Mouse (Mus musculus) intestine, embryonic 14.5 days (tissue): ENCODE measurements around the gene Hist3h2a. TPM values are rescaled to one million over a fixed set of nuclear protein-coding genes. Genes with fewer than 3 reads are reported as not detected.

ENCODE experiments used
- ATAC-seq: fragments of 200-750 bp; cut with Nextera tagmentation; replicated peaks from 2 replicates; pipeline ENCODE4 v1.8.0; 2017; ENCODE audit warnings: low read depth, moderate number of reproducible peaks, moderate TSS enrichment, moderate library complexity; ENCODE audit not compliant: low FRiP score, low TSS enrichment
- DNase-seq: peaks from one replicate; pipeline ENCODE4 v3.0.0-alpha.2; 2018; ENCODE audit warnings: low spot score
- H3K27ac ChIP-seq: fragments of 300-500 bp; sonication (generic); 2 replicates; pipeline ENCODE4 v1.5.1; 2014; ENCODE audit warnings: low read depth, mild to moderate bottlenecking, control low read depth
- H3K27me3 ChIP-seq: fragments of 300-500 bp; sonication (generic); replicated peaks from 2 replicates; pipeline ENCODE4 v1.6.1; 2014; ENCODE audit warnings: low read length, control low read depth; ENCODE audit not compliant: control insufficient read depth, insufficient read depth
- H3K36me3 ChIP-seq: fragments of 300-500 bp; sonication (generic); 2 replicates; pipeline ENCODE4 v1.6.1; 2014; ENCODE audit warnings: low read length, control low read depth; ENCODE audit not compliant: control insufficient read depth, insufficient read depth
- H3K4me1 ChIP-seq: fragments of 300-500 bp; sonication (generic); replicated peaks from 2 replicates; pipeline ENCODE4 v1.6.1; 2014; ENCODE audit warnings: low read length, control low read depth, mixed read lengths; ENCODE audit not compliant: control insufficient read depth, insufficient read depth
- H3K4me2 ChIP-seq: fragments of 300-500 bp; sonication (generic); 2 replicates; pipeline ENCODE4 v1.6.1; 2014; ENCODE audit warnings: low read length
- H3K4me3 ChIP-seq: fragments of 300-500 bp; sonication (generic); 2 replicates; pipeline ENCODE4 v1.5.1; 2014; ENCODE audit warnings: low read depth, low read length, control low read depth, mixed read lengths
- H3K9ac ChIP-seq: fragments of 300-500 bp; sonication (generic); 2 replicates; pipeline ENCODE4 v1.6.1; 2014; ENCODE audit warnings: mild to moderate bottlenecking, low read length
- H3K9me3 ChIP-seq: fragments of 300-500 bp; sonication (generic); 2 replicates; pipeline ENCODE4 v1.6.1; 2016; ENCODE audit warnings: low read length, control low read depth; ENCODE audit not compliant: control insufficient read depth
- WGBS: fragments of 180-500 bp; shearing (Covaris S2); extraction: QIAGEN DNeasy Blood & Tissue Kit; methylation state at CpG from one replicate; pipeline ENCODE4 v1.1.7; 2014; 5-methylcytosine and 5-hydroxymethylcytosine counted together
- polyA plus RNA-seq: library from polyadenylated mRNA; unstranded; fragments of >200 nt; fragmentation: Nextera tagmentation; extraction: Ambion mirVana; gene quantifications from 2 replicates; pipeline ENCODE4 v1.2.1, GENCODE M21; 2014

Gene Hist3h2a
- polyA plus RNA-seq, 1 experiment from 2014 or later, result 28.7 TPM

GRCm38 (mm10) chr11:58979183-58979582 lies 24.7 kb downstream of the Hist3h2a start:
- Histone ChIP-seq H3K4me3 (peak overlapping the region; percentile 95), H3K27ac (no peak overlapping the region)
- DNase-seq, result no peak

GRCm38 (mm10) chr11:58979661-58980060 lies 25.2 kb downstream of the Hist3h2a start:
- Histone ChIP-seq H3K27ac (no peak overlapping the region), H3K9ac (peak overlapping the region; percentile 80), H3K4me2 (peak overlapping the region; percentile 98), H3K27me3 (no peaks in the 10 kb centered on the region), H3K4me1 (peaks cover 24% of the 10 kb centered on the region), H3K4me3 (peak overlapping the region; percentile 95), H3K9me3 (no peaks in the 10 kb centered on the region), H3K36me3 (peaks cover 29% of the 10 kb centered on the region)
- no peak for ATAC-seq
- 72% methylated on average over 7 of the region's 7 CpGs for WGBS
- DNase-seq, result no peak

More at GRCm38 (mm10) chr11:58979183-58979582, 24.7 kb downstream of the Hist3h2a start:
- Histone ChIP-seq H3K27me3 (no peaks in the 10 kb centered on the region), H3K4me2 (peak overlapping the region; percentile 98), H3K9me3 (no peaks in the 10 kb centered on the region), H3K4me1 (peaks cover 24% of the 10 kb centered on the region), H3K36me3 (peaks cover 24% of the 10 kb centered on the region), H3K9ac (peak overlapping the region; percentile 80)
- WGBS, result 80% methylated on average over 3 of the region's 3 CpGs
- ATAC-seq, result no peak

GRCm38 (mm10) chr11:58980381-58980990 lies 26.0 kb downstream of the Hist3h2a start:
- H3K4me3 ChIP-seq, result no peak overlapping the region
- peaks cover 24% of the 10 kb centered on the region for H3K4me1 ChIP-seq
- no peaks in the 10 kb centered on the region for H3K9me3 ChIP-seq
- H3K4me2 ChIP-seq, result no peak overlapping the region
- DNase-seq (no peak), ATAC-seq (no peak)
- peaks cover 33% of the 10 kb centered on the region for H3K36me3 ChIP-seq
- no peak overlapping the region for H3K27ac ChIP-seq
- H3K9ac ChIP-seq, result no peak overlapping the region
- H3K27me3 ChIP-seq, result no peaks in the 10 kb centered on the region
- WGBS, result 64% methylated on average over 5 of the region's 5 CpGs

- H3K27me3 ChIP-seq, result no peaks in the 10 kb centered on the region
- peaks cover 23% of the 10 kb centered on the region for H3K4me1 ChIP-seq
- no peak overlapping the region for H3K4me3 ChIP-seq
- DNase-seq (no peak), ATAC-seq (no peak)
- H3K9ac ChIP-seq, result no peak overlapping the region
- WGBS, result 66% methylated on average over 14 of the region's 14 CpGs
- no peaks in the 10 kb centered on the region for H3K9me3 ChIP-seq
- H3K4me2 ChIP-seq, result no peak overlapping the region
- peaks cover 45% of the 10 kb centered on the region for H3K36me3 ChIP-seq
- no peak overlapping the region for H3K27ac ChIP-seq
Measured at GRCm38 (mm10) chr11:58981541-58982447, 27.3 kb downstream of the Hist3h2a start.

- no peak overlapping the region for H3K9ac ChIP-seq
- no peaks in the 10 kb centered on the region for H3K27me3 ChIP-seq
- no peak overlapping the region for H3K27ac ChIP-seq
- H3K4me3 ChIP-seq, result no peak overlapping the region
- no peak for ATAC-seq
- H3K4me1 ChIP-seq, result peaks cover 20% of the 10 kb centered on the region
- no peaks in the 10 kb centered on the region for H3K9me3 ChIP-seq
- H3K36me3 ChIP-seq, result peaks cover 53% of the 10 kb centered on the region
- WGBS, result 90% methylated on average over 18 of the region's 18 CpGs
- no peak overlapping the region for H3K4me2 ChIP-seq
- DNase-seq, result no peak
Measured at GRCm38 (mm10) chr11:58982471-58983097, 28.1 kb downstream of the Hist3h2a start.

- ATAC-seq, result no peak
- WGBS, result 82% methylated on average over 6 of the region's 6 CpGs
Measured at GRCm38 (mm10) chr11:58983691-58984341, 29.3 kb downstream of the Hist3h2a start.

GRCm38 (mm10) chr11:58984657-58985056 lies 30.2 kb downstream of the Hist3h2a start:
- no peaks in the 10 kb centered on the region for H3K9me3 ChIP-seq
- H3K9ac ChIP-seq, result no peak overlapping the region
- peaks cover 10% of the 10 kb centered on the region for H3K4me1 ChIP-seq
- H3K27ac ChIP-seq, result no peak overlapping the region
- H3K4me2 ChIP-seq, result no peak overlapping the region
- H3K27me3 ChIP-seq, result no peaks in the 10 kb centered on the region
- H3K4me3 ChIP-seq, result no peak overlapping the region
- DNase-seq (no peak), ATAC-seq (no peak)
- WGBS, result 90% methylated on average over 7 of the region's 7 CpGs
- peaks cover 74% of the 10 kb centered on the region for H3K36me3 ChIP-seq

More at GRCm38 (mm10) chr11:58983691-58984341, 29.3 kb downstream of the Hist3h2a start:
- no peak overlapping the region for H3K4me3 ChIP-seq
- no peak overlapping the region for H3K27ac ChIP-seq
- peaks cover 18% of the 10 kb centered on the region for H3K4me1 ChIP-seq
- peaks cover 65% of the 10 kb centered on the region for H3K36me3 ChIP-seq
- no peak overlapping the region for H3K9ac ChIP-seq
- no peak overlapping the region for H3K4me2 ChIP-seq
- no peaks in the 10 kb centered on the region for H3K9me3 ChIP-seq
- DNase-seq, result no peak
- H3K27me3 ChIP-seq, result no peaks in the 10 kb centered on the region

- Histone ChIP-seq H3K9me3 (no peaks in the 10 kb centered on the region), H3K4me1 (peaks cover 2% of the 10 kb centered on the region), H3K27ac (no peak overlapping the region), H3K27me3 (no peaks in the 10 kb centered on the region), H3K36me3 (peaks cover 81% of the 10 kb centered on the region), H3K9ac (no peak overlapping the region), H3K4me3 (no peak overlapping the region), H3K4me2 (no peak overlapping the region)
- DNase-seq, result no peak
- no peak for ATAC-seq
- 84% methylated on average over 3 of the region's 3 CpGs for WGBS
Measured at GRCm38 (mm10) chr11:58985299-58985917, 30.9 kb downstream of the Hist3h2a start.
